Mouse (Mus musculus): ENCODE measurements around the gene Gm16223. TPM values are rescaled to one million over a fixed set of nuclear protein-coding genes. Genes with fewer than 3 reads are reported as not detected.

Gm16223 gene
- under 1 TPM in 1 of 2 experiments, not detected in 1; 0.15 TPM for total RNA-seq (2021)
- long read RNA-seq, experiment 1 = 0 reads
- long read RNA-seq, experiment 2 = 0 reads

GRCm38 (mm10) chr5:42067476-42068187, at the start of gene Gm16223:
Gene Gm16223, plus strand, starts transcription at chr5:42067960.
- no peak for DNase-seq

DNA sequence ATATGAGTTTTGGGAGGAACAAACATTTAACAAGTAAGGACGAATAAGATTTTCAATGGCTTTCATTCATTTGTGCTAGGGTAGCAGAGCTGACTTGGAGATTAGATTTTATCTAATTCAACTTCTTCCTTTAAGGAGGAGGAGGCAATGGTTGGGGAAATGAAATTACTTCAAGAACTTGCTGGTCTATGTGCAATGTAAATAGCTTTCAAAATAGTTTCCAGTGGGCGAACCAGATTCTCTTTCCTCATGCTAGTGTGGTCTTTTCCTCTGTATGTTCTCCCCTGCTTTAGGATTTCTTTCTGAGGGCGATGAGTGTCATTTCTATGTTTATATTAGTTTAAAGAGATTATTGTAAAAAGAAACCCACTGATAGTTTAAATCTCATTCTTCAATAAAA, 45.7 kb upstream of the Gm16223 start:
- no peak for DNase-seq

GRCm38 (mm10) chr5:42023521-42023920, 44.2 kb upstream of the Gm16223 start:
- no peak for DNase-seq

DNA sequence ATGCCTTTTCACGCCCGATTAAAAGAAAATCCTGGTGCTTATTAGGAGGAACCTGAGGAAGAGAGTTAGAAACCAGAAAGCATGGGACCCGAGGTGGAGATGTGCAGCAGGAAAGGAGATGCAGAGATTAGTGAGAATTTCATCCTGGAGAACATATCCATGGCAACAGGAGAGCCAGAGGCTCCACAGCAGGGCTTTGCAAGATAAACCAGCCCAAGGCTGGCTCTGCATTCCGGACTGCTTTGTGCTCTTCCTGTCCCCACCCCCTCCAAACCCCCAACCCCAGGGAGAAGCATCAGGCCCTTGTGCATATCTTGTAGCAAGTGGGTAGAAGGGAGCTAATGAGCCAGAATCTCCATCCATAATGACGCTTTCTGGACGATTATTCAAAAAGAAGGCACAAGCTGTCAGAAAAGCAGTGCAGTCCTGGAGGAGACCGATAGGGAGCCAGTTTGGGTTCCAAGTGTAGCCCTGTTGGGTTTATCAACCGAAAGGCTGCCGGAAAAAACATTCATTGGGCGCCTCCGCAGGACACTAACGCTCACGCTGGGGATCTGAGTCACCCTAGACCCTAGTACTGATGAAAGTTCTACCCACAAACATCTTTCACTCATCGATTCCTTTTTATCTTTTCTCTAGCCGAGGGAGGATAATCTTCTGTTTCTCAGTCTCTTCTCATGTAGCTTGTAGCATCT, 31.2 kb upstream of the Gm16223 start:
- DNase-seq = no peak

DNA sequence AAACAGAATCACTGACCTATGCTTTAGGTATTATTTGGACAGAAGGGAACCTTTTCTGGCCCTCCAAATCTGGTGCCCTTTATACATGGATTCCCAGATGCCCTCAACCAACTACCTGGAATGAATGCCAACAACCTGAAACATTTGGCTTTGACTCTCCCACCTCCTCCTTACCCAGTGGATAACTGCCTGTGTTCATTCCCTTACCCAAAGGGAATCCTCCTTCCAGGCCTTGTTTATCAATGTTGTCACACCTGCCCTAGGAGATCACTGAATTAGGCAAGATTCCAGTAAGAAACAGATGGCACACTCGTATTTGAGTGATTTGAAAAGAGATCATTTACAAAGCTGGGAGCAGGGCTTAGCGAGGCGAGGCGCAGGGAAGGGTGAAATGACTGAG, 13.1 kb upstream of the Gm16223 start:
- no peak for DNase-seq

DNA sequence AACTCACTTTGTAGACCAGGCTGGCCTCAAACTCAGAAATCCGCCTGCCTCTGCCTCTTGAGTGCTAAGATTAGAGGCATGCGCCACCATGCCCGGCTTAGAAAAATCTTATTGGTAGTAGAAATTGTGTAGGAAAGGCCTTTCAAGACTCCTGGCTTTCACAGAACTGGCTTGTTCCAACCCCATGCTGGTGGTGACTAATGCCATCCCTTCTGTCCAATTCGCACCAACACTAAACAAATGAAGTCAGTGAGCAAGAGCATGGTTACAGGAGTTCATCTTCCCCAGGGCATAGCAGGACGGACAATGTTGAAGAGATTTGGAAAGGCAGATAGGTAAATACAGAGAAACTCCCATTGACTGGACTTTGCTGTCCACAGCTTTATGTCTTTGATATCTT, 12.6 kb upstream of the Gm16223 start:
- no peak for DNase-seq

GRCm38 (mm10) chr5:42065090-42065489, 2.7 kb upstream of the Gm16223 start:
- no peak for DNase-seq

DNA sequence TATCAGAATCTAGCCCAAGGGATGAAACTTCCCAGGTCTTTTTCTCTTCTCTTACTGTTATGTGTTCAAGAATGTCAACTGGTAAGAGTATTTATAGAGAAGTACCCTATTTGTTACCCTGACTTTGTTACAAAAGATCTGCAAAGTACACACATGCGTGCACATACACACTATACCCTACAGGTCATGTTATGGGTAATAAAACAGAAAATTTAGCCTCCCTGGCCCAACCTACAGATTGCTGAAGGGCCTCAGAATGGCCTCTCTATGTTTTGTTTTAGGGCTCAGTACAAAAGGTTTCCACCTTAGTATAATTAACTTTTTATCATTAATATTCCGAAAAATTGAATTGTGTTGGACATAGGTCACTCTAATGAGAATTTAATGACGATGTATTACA, 685 bp upstream of the Gm16223 start:
- no peak for DNase-seq

DNA sequence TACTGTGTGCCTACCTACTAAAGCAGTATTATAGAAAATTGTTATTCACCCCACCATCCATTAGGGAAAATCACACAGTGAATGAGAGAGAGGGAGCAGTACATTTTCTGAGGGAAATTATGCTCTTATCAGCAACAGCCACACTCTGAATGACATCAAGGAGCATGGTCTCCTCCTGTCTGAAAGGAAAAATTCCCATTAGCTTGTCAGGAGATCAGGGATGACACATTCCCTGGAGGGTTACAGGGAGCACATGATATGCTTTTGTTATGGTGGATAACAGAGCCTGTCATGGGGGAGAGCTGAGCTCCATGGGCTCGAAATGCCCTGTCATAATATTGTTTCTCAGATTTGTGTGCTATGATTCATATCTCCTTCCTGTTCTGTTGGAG, 424 bp downstream of the Gm16223 start:
- no peak for DNase-seq

DNA sequence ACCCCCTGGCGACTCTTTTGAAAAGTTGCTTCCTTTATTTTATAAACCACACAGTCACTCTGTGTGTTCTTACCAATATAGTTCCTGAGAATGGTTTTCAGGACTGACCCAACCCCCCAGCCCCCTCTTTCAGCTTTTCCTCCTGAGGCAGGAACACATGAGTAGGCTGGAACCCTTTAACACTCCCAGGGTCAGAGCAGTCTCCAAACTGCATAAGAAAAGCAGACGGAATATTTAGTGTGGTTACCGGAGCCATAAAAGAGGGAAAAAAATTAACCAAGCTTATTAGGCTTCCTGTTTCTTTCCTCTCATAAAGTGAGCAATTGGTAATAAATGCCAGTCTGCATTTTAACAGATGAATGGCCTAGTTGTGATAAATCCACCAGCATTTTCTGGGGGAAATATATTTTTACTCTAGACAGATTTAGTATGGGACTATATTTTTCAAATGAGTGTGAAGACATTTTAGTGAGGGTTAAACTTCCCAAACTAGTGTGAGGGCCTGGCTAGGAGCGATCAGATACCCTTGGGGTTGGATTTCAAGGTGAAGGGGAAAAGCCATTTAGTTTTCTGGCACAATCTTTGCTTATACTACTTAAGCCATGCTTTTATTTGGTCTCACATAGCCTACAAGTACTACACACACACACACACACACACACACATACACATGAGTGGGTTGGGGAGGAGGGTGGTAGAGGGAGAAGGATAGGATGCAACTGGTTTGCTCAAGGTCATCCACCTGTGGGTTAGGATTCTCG, 49.0 kb downstream of the Gm16223 start:
- DNase-seq = no peak

- DNase-seq = no peak
Measured at GRCm38 (mm10) chr5:42125562-42125961, 57.8 kb downstream of the Gm16223 start.

- peak; percentile 6 for DNase-seq
Measured at GRCm38 (mm10) chr5:42155626-42156025, 87.9 kb downstream of the Gm16223 start.

GRCm38 (mm10) chr5:42164731-42165130, 97.0 kb downstream of the Gm16223 start:
- DNase-seq = no peak

DNA sequence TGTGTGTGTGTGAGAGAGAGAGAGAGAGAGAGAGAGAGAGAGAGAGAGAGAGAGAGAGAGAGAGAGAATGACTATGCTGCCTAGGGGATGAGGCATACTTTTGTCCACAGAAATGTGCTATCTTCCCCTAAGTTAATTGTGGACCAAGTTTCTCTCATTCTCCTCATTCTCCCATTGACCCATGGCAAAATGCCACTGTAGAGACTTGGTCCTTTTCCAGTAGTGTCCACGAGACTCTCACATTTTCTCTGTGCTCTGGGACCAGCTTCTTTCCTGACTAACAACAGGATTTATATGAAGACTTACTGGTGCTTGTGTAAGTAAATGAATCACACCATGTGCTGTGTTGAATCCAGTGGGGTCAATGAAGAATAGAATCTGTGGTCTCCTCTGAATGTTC, 98.6 kb downstream of the Gm16223 start:
- DNase-seq = no peak

GRCm38 (mm10) chr5:42168071-42168470, 100.3 kb downstream of the Gm16223 start:
- DNase-seq = peak; percentile 7

- no peak for DNase-seq
Measured at GRCm38 (mm10) chr5:42168785-42169184, 101.0 kb downstream of the Gm16223 start.

GRCm38 (mm10) chr5:42174109-42174508, 106.3 kb downstream of the Gm16223 start:
- no peak for DNase-seq

GRCm38 (mm10) chr5:42175424-42175823, 107.7 kb downstream of the Gm16223 start:
- no peak for DNase-seq

DNA sequence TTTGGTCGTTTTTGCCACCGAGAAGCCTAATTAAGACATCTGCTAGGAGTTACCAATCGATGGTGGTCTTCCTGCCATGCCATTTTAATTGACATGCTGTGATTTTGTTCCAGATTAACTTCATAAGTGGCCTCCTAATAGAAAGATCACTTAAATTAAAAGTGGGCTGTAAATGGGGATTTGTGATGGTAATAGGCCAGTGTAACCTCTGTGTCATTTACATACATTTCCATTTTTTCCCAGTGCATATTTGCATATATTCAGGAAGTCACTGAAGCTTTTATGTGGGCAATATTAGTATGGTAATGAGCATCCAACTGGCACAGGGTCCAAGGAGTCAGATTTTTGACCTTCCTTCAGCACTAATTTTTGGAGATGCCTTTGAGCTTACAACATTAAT, 130.7 kb downstream of the Gm16223 start:
- no peak for DNase-seq

GRCm38 (mm10) chr5:42207456-42208122, 139.8 kb downstream of the Gm16223 start:
- no peak for DNase-seq

DNA sequence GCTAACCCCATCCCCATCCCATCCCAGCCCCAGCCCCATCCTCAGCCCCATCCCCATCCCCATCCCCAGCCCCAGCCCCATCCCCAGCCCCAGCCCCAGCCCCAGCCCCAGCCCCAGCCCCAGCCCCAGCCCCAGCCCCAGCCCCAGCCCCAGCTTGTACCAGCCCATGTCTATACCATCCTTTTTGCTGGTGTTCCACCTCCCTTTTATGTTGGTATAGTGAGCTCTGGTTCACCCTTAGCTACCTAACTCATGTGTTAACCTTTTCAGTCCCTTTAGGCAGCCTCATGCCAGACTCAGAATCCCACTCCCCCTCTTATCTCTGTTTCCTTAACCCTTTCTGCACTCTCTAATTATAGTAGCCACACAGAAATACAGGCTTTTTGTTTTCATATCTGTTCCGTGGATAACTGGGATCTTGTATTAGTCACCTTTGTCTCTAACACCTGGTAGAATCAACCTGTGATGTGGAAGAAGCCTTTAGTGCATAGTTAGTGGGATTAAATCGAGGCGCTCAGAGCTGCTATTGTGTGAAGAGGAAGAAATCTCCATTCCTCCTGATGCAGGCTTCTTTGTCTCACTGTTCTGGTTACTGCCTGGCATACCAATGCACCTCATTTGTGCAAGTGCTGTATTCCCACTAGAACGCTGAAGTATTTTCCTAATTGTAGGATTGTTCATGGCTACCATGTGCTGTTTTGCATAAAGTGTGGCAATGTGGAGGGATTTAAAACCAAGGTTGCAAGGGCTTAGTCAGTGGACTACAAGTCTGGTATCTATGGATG, 144.0 kb downstream of the Gm16223 start:
- no peak for DNase-seq

GRCm38 (mm10) chr5:42212353-42212752, 144.6 kb downstream of the Gm16223 start:
- DNase-seq = no peak
